Mouse (Mus musculus) liver, embryonic 14.5 days (tissue): ENCODE data around the gene Gm42517.

Experiments
- CTCF ChIP-seq: IDR thresholded peaks from 2 replicates; pipeline ENCODE4 v1.5.1; 2016; ENCODE audit warnings: antibody characterized with exemption, low read depth, control low read depth
- EP300 ChIP-seq: IDR thresholded peaks from 2 replicates; pipeline ENCODE4 v1.6.1; 2016; ENCODE audit warnings: antibody characterized with exemption, low read depth

GRCm38 (mm10) chr5:108389744-108390143 is 22.0 kb upstream of the Gm42517 start:
- TF ChIP-seq CTCF (no peak), EP300 (no peak)
